Mouse (Mus musculus) lung, embryonic 16.5 days (tissue): ENCODE results near the gene Ctnna3. TPM values are rescaled to one million over a fixed set of nuclear protein-coding genes. Genes with fewer than 3 reads are reported as not detected.
A peak's percentile ranks its signal among the peaks of the same experiment; 100 is the strongest.

Experiments
- ATAC-seq: fragments of 200-750 bp; cut with Nextera tagmentation; 2 replicates; pipeline ENCODE4 v1.8.0; 2017; ENCODE audit warnings: low read depth, mild to moderate bottlenecking, moderate library complexity
- H3K27ac ChIP-seq: fragments of 300-500 bp; sonication (generic); 2 replicates; pipeline ENCODE4 v1.5.1; 2014; ENCODE audit warnings: mild to moderate bottlenecking, control low read depth, low read length
- H3K27me3 ChIP-seq: fragments of 300-500 bp; sonication (generic); 2 replicates; pipeline ENCODE4 v1.6.1; 2014; ENCODE audit warnings: low read depth, low read length, mixed read lengths; ENCODE audit not compliant: control insufficient read depth, insufficient read depth
- H3K36me3 ChIP-seq: fragments of 300-500 bp; sonication (generic); 2 replicates; pipeline ENCODE4 v1.6.1; 2014; ENCODE audit warnings: low read length; ENCODE audit not compliant: control insufficient read depth, insufficient read depth
- H3K4me1 ChIP-seq: fragments of 300-500 bp; sonication (generic); replicated peaks from 2 replicates; pipeline ENCODE4 v1.6.1; 2014; ENCODE audit warnings: low read length, mixed read lengths; ENCODE audit not compliant: control insufficient read depth, insufficient read depth
- H3K4me2 ChIP-seq: fragments of 300-500 bp; sonication (generic); 2 replicates; pipeline ENCODE4 v1.6.1; 2014; ENCODE audit warnings: low read depth, low read length, control low read depth
- H3K4me3 ChIP-seq: fragments of 300-500 bp; sonication (generic); 2 replicates; pipeline ENCODE4 v1.5.1; 2014; ENCODE audit warnings: mild to moderate bottlenecking, low read length, control low read depth
- H3K9ac ChIP-seq: fragments of 300-500 bp; sonication (generic); 2 replicates; pipeline ENCODE4 v1.6.1; 2014; ENCODE audit warnings: low read length, control low read depth
- H3K9me3 ChIP-seq: fragments of 300-500 bp; sonication (generic); 2 replicates; pipeline ENCODE4 v1.6.1; 2016; ENCODE audit warnings: low read length; ENCODE audit not compliant: control insufficient read depth
- WGBS: fragments of 180-500 bp; shearing (Covaris S2); extraction: QIAGEN DNeasy Blood & Tissue Kit; methylation state at CpG from one replicate; pipeline ENCODE4 v1.1.7; 2014; 5-methylcytosine and 5-hydroxymethylcytosine counted together
- polyA plus RNA-seq: library from polyadenylated mRNA; unstranded; fragments of >200 nt; fragmentation: Nextera tagmentation; extraction: Ambion mirVana; gene quantifications from 2 replicates; pipeline ENCODE4 v1.2.1, GENCODE M21; 2015

The Ctnna3 gene
- polyA plus RNA-seq, 1 experiment from 2014 or later: 0.99 TPM

DNA sequence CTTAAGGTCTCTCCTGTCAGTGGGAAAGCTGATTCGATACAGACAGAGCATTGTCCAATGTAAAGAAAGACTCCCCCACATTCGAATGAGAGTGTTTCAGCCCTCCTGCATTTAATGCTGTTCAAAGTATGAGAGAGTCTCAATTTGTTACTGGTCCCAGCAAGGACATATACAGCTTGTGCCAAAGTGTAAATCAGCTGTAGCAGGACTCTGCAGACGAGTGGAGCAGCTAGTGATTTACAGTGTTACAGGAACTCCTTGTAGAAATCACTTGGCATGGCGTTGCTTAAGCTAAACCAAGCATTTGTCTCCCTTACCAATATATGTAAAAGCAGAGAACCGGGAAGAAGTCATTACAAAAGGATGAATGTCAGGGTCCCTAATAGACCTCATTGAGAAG, 31.0 kb downstream of the Ctnna3 start:
- Histone ChIP-seq H3K27ac (no peak overlapping the region), H3K9me3 (no peaks in the 10 kb centered on the region), H3K9ac (no peak overlapping the region), H3K4me3 (no peak overlapping the region), H3K4me1 (no peaks in the 10 kb centered on the region), H3K27me3 (no peaks in the 10 kb centered on the region), H3K4me2 (no peak overlapping the region), H3K36me3 (no peaks in the 10 kb centered on the region)
- no peak for ATAC-seq
- 59% methylated on average over 5 of the region's 5 CpGs for WGBS

DNA sequence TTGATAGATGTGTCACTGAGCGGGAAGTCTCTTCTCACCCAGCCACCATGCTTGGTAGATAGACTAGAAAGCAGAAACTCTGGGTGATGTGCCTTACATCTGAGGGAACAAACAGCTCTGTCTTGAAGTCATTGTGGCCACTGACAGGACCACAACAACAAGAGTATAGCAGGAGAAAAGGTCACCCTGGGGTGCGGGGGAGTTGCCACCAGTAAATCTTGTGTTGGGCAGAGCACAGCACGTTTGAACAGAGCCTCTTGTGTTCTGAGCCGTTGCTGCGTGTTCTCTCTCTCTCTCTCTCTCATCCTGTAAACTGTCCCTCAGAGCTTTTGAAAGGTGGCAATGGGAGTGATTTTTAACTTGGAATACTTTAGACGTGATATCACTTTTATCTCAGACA, 42.6 kb downstream of the Ctnna3 start:
- Histone ChIP-seq H3K9ac (no peak overlapping the region), H3K4me3 (no peak overlapping the region), H3K4me1 (peaks cover 2% of the 10 kb centered on the region; the same call in 1 of the 2 replicates), H3K4me2 (no peak overlapping the region), H3K36me3 (no peaks in the 10 kb centered on the region), H3K27me3 (no peaks in the 10 kb centered on the region), H3K9me3 (no peaks in the 10 kb centered on the region), H3K27ac (no peak overlapping the region)
- no peak for ATAC-seq
- WGBS: 56% methylated on average over 6 of the region's 6 CpGs

DNA sequence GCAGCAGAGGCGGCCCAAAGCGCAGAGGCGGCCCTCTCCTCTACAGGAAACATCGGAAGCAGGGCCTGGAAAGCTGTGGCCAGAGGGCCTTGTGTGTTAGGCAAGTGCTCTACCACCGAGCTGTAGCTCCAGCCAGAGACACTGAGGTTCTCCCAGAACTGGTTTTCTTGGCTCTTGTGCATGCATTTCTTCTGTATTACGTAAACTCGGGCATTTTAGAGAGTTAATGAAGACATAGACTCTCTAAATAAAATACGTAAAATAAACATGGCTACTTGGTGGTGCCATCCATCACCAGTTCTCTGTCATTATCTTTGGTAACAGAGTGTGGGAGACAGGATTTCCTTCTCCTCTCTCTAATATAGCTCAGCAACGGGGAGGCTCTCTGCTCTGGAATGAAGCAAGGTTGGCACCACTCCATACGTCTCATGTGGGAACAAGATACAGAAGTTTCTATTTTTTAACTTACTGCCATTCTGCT, 46.3 kb downstream of the Ctnna3 start:
- H3K4me3 ChIP-seq: no peak overlapping the region
- no peak overlapping the region for H3K4me2 ChIP-seq
- H3K27ac ChIP-seq: peak overlapping the region; percentile 56
- no peak overlapping the region for H3K9ac ChIP-seq
- H3K4me1 ChIP-seq: peaks cover 2% of the 10 kb centered on the region; the same call in 1 of the 2 replicates
- H3K27me3 ChIP-seq: no peaks in the 10 kb centered on the region
- H3K9me3 ChIP-seq: no peaks in the 10 kb centered on the region
- H3K36me3 ChIP-seq: no peaks in the 10 kb centered on the region
- peak; percentile 95 for ATAC-seq
- WGBS: 25% methylated on average over 10 of the region's 10 CpGs

DNA sequence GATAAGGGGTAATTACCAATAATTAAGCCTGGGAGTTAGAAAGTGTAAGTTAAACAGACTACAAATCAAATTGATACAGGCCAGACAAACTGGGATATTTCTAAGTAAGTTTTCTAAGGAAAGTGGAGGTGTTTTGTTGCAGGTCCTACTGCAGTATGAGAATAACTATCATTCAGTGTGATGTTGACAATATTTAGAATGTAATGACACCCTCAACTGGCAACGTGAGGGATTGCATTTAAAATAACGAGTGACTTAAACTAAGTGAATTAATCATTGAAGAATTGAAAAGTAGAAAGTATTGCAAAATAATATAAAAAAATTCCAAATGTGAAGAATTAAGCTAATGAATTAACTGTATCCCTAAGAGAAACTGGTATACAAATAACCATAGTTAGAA, 49.0 kb downstream of the Ctnna3 start:
- Histone ChIP-seq H3K4me3 (no peak overlapping the region), H3K27ac (no peak overlapping the region), H3K4me1 (peaks cover 2% of the 10 kb centered on the region; the same call in 1 of the 2 replicates), H3K9ac (no peak overlapping the region), H3K4me2 (no peak overlapping the region), H3K27me3 (no peaks in the 10 kb centered on the region), H3K36me3 (no peaks in the 10 kb centered on the region), H3K9me3 (no peaks in the 10 kb centered on the region)
- no peak for ATAC-seq
- WGBS: 29% methylated on average over 2 of the region's 2 CpGs

DNA sequence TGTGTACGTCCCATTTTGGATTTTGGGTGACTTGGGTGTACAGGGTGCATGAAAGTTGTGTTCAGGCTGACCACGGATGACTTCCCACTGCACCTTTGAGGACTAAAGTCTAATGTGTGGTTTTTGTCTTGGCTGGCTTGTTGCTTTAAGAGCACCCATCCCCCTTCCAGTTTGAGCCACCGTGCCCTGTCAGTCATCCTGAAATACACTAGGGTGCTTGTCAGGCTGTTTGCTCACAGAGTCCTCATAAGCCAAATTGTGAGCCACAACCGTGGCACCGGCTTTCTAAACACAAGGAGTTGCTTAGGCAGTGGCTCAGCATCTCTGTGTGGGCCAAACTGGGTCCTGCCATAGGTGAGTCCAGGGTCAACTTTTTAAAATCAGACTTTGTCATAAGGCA, 50.2 kb downstream of the Ctnna3 start:
- no peak overlapping the region for H3K4me2 ChIP-seq
- H3K36me3 ChIP-seq: no peaks in the 10 kb centered on the region
- H3K4me1 ChIP-seq: peaks cover 2% of the 10 kb centered on the region; the same call in 1 of the 2 replicates
- ATAC-seq: no peak
- 48% methylated on average over 5 of the region's 5 CpGs for WGBS
- no peaks in the 10 kb centered on the region for H3K9me3 ChIP-seq
- H3K27ac ChIP-seq: no peak overlapping the region
- H3K27me3 ChIP-seq: no peaks in the 10 kb centered on the region
- H3K4me3 ChIP-seq: no peak overlapping the region
- no peak overlapping the region for H3K9ac ChIP-seq

DNA sequence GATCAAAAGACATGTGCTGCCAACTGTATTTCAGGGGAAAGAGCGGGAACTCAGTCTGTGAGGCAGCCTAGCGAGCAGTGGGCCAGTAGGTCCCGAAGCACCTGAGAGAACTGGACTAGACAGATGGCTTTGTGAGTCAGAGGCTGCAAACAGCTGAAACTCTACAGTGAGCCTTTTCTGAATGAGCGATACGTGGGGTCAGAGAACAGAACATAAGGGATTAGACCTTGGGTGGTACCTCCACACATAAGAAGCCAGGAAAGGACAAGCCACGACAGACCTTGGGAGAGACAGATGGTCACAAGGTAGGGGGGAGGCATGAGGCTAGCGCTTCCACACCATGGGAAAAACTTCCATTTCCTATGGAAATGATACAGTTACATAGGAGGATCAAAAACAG, 58.4 kb downstream of the Ctnna3 start:
- Histone ChIP-seq H3K4me1 (no peaks in the 10 kb centered on the region), H3K4me2 (no peak overlapping the region), H3K9ac (no peak overlapping the region), H3K4me3 (no peak overlapping the region), H3K27ac (no peak overlapping the region), H3K36me3 (no peaks in the 10 kb centered on the region), H3K9me3 (no peaks in the 10 kb centered on the region; the same call in 1 of the 2 replicates), H3K27me3 (no peaks in the 10 kb centered on the region)
- WGBS: 84% methylated on average over 7 of the region's 7 CpGs
- ATAC-seq: no peak

DNA sequence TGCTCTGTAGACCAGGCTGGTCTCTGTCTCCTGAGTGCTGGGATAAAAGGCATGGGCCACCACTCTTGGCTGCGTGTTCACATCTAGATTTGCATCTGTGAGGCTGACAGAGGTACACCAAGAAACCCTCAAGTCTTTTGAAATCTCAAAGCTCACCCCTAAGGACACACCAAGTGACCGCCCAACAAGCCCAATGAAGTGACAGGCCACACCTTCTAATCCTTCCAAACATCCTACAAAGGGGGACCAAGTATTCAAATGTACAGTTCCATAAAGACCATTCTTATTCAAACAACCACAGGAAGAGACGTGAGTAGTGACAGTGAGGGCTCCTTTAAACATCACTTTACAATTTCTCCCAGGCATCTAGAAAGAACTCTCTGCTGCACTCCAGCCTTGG, 94.1 kb downstream of the Ctnna3 start:
- Histone ChIP-seq H3K9me3 (no peaks in the 10 kb centered on the region), H3K27me3 (no peaks in the 10 kb centered on the region), H3K36me3 (no peaks in the 10 kb centered on the region), H3K4me1 (no peaks in the 10 kb centered on the region), H3K4me3 (no peak overlapping the region), H3K27ac (no peak overlapping the region), H3K4me2 (no peak overlapping the region), H3K9ac (no peak overlapping the region)
- WGBS: 70% methylated on average over 3 of the region's 3 CpGs
- no peak for ATAC-seq

DNA sequence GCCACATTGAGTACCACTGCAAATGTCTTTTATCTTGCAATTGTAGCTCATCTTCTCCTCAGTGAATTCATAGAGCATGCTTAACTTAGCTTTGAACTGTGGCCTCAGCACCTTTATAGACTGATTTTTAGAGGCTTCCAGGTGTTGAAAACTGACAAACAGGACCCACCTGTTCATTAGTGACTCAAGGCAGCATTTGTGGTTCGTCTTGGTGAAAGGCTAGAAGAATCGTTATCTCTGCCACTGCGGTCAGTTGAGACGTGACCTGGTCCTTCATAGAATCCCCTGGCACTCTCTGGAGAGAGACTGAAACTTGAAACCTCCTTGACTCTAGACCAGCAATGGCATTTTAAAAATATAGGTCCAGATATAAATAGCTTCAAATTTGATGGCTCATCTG, 96.1 kb downstream of the Ctnna3 start:
- Histone ChIP-seq H3K9ac (no peak overlapping the region), H3K9me3 (no peaks in the 10 kb centered on the region), H3K27ac (no peak overlapping the region), H3K36me3 (no peaks in the 10 kb centered on the region), H3K4me3 (no peak overlapping the region), H3K27me3 (no peaks in the 10 kb centered on the region), H3K4me2 (no peak overlapping the region), H3K4me1 (no peaks in the 10 kb centered on the region)
- WGBS: 58% methylated on average over 4 of the region's 4 CpGs
- no peak for ATAC-seq

DNA sequence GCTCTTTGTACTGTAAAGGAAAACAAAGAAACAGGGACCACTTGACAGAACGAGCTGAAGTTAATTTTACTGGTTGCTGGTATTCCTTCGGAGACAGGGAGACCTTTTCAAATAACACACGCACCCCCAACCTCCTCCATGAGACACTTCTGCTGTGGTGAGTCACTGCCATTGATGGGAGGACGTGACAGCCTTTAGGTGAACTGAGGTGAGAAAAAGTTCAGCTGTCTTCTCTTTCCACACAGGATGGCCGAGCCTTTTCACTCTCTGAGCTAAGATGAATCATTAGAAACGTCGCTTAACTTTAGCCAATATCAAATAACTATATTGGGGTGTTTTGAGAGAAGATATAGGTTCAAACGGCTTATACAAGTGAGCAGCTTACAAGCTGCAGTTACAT, 102.5 kb downstream of the Ctnna3 start:
- Histone ChIP-seq H3K4me2 (no peak overlapping the region), H3K27me3 (no peaks in the 10 kb centered on the region), H3K9ac (no peak overlapping the region), H3K36me3 (no peaks in the 10 kb centered on the region), H3K4me1 (no peaks in the 10 kb centered on the region), H3K27ac (no peak overlapping the region), H3K9me3 (no peaks in the 10 kb centered on the region), H3K4me3 (no peak overlapping the region)
- no peak for ATAC-seq
- 42% methylated on average over 8 of the region's 8 CpGs for WGBS

DNA sequence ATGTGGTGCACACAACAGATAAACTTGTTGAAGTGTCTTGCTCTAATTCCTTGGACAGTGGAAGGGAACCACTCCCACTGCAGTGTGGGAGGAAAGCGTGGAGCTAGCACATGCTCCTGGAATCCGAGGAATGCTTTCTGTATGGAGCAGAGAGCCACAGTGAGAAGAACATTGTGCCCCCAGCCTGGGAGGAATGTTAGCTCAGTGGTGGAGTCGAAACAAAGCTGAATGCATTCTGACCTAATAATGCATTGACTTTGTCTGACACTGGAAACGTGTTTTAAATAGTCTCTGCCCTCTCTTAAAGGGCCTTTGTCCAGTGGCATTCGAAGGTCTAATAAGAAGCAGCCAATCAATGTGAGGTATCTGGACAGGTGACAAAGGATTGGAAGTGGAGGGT, 111.9 kb downstream of the Ctnna3 start:
- Histone ChIP-seq H3K4me2 (no peak overlapping the region), H3K4me1 (0 out of 2 replicates have a peak, but pooled peaks cover 2% of the 10 kb centered on the region), H3K36me3 (no peaks in the 10 kb centered on the region), H3K27ac (no peak overlapping the region), H3K9ac (no peak overlapping the region), H3K4me3 (no peak overlapping the region), H3K9me3 (no peaks in the 10 kb centered on the region), H3K27me3 (no peaks in the 10 kb centered on the region)
- ATAC-seq: peak; percentile 85
- WGBS: 17% methylated on average over 5 of the region's 5 CpGs
